Mouse (Mus musculus): ENCODE results near the gene Ubqln5. TPM values are rescaled to one million over a fixed set of nuclear protein-coding genes. Genes with fewer than 3 reads are reported as not detected.

Ubqln5 gene
- not detected in 2 replicates for polyA plus RNA-seq (2012; rRNA removed)

DNA sequence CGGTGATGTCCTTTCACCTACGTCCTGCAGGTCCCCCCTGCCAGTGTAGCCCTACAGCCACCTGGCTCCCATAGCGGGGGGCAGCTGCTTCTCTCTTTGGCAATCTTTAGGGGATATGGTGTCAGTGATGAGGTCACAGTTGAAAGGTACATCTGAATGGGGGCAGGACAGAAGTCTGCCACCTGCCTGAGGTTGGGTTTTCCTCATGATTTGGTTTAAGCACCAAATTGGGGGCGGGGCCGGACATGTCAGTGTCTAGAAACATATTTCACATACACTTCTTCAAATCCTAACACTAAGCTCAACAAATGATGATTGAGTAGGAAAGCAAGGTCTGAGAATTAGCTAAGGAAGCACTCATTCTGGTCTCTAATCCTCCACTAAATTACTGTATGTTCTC is at the start of gene Ubqln5:
Gene Ubqln5, minus strand, starts transcription at position 101 of the 400 bp plus-strand sequence.
- Histone ChIP-seq H3K4me3 (ENCODE audit: control insufficient read depth, insufficient read depth, low read length) (no peak within 1 kb of the TSS), H3K27me3 (ENCODE audit: control insufficient read depth, insufficient read depth, low read length) (no peaks in the 10 kb centered on the region), H3K4me1 (replicated peaks; ENCODE audit: control insufficient read depth, insufficient read depth, low read length) (no peaks in the 10 kb centered on the region), H3K36me3 (ENCODE audit: control insufficient read depth, insufficient read depth, low read length) (no peaks in the 10 kb centered on the region), H3K27ac (ENCODE audit: control insufficient read depth, insufficient read depth, low read length) (no peak within 1 kb of the TSS)
- 82% methylated on average over 5 of the region's 5 CpGs for WGBS
- no peak for TF ChIP-seq CTCF (IDR thresholded peaks at IDR 0.05; ENCODE audit: borderline replicate concordance, control insufficient read depth, extremely low read depth, insufficient read depth, low read length, poor library complexity)
- no peak for DNase-seq

DNA sequence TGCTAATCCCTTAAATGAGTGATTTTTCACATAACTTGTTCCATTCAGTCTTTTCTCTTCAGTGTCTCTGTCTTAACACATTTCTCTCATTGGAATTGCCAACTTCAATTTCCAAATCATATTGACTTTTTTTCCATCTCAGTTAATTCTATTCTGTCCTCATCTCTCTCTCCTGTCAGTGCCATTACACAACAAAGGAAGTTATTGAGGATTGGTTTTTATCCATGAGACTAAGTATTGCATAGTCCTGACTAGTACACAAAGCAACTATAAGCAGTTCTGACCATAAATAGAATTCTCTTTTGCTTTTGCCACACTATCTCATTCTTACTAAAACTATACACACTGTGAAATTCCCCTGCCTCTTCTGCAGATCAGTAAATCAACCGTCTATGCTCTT is 49.4 kb upstream of the Ubqln5 start:
- 98% methylated on average over 1 of the region's 1 CpGs for WGBS
- no peak overlapping the region for H3K27ac ChIP-seq (ENCODE audit: control insufficient read depth, insufficient read depth, low read length)
- no peaks in the 10 kb centered on the region for H3K36me3 ChIP-seq (ENCODE audit: control insufficient read depth, insufficient read depth, low read length)
- no peaks in the 10 kb centered on the region for H3K27me3 ChIP-seq (ENCODE audit: control insufficient read depth, insufficient read depth, low read length)
- no peak for DNase-seq
- no peak overlapping the region for H3K4me3 ChIP-seq (ENCODE audit: control insufficient read depth, insufficient read depth, low read length)
- H3K4me1 ChIP-seq (replicated peaks; ENCODE audit: control insufficient read depth, insufficient read depth, low read length): no peaks in the 10 kb centered on the region
- TF ChIP-seq CTCF (IDR thresholded peaks at IDR 0.05; ENCODE audit: borderline replicate concordance, control insufficient read depth, extremely low read depth, insufficient read depth, low read length, poor library complexity): no peak
- TF ChIP-seq POLR2A (IDR thresholded peaks at IDR 0.05; ENCODE audit: control insufficient read depth, extremely low read depth, insufficient read depth, low read length, poor library complexity): no peak

DNA sequence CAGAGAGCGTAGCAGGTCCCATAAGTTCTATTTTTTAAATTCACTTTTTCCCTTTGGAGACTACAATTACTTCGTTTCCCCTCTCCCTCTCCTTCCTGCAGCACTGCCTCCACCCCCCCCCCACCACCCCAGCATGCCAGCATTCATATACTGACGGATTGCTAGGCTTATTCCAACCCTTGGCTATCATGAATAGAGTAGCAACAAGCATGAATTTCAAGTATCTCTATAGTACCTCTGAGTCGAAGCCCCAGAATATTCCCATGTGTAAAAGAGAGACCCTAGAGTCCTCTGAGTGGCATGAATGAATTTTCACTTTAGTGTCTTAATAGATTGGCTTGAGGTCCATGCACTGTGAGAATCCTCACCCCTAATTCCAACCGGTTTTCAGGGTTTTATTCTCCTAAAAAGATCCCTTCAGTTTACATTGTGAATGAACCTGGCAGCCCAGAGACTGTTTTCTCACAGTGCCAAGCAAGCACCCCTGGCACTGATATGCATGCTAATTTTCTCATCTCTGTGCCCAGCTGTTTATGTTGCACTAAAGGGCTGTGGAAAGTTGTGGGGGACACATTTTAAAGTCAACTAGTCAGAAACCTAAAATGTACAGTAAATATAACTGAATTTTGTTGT is 48.9 kb upstream of the Ubqln5 start:
- H3K36me3 ChIP-seq (ENCODE audit: control insufficient read depth, insufficient read depth, low read length): no peaks in the 10 kb centered on the region
- no peak for DNase-seq
- no peaks in the 10 kb centered on the region for H3K27me3 ChIP-seq (ENCODE audit: control insufficient read depth, insufficient read depth, low read length)
- no peak overlapping the region for H3K27ac ChIP-seq (ENCODE audit: control insufficient read depth, insufficient read depth, low read length)
- 79% methylated on average over 5 of the region's 5 CpGs for WGBS
- H3K4me3 ChIP-seq (ENCODE audit: control insufficient read depth, insufficient read depth, low read length): no peak overlapping the region
- TF ChIP-seq POLR2A (IDR thresholded peaks at IDR 0.05; ENCODE audit: control insufficient read depth, extremely low read depth, insufficient read depth, low read length, poor library complexity) (no peak), CTCF (IDR thresholded peaks at IDR 0.05; ENCODE audit: borderline replicate concordance, control insufficient read depth, extremely low read depth, insufficient read depth, low read length, poor library complexity) (no peak)
- no peaks in the 10 kb centered on the region for H3K4me1 ChIP-seq (replicated peaks; ENCODE audit: control insufficient read depth, insufficient read depth, low read length)

DNA sequence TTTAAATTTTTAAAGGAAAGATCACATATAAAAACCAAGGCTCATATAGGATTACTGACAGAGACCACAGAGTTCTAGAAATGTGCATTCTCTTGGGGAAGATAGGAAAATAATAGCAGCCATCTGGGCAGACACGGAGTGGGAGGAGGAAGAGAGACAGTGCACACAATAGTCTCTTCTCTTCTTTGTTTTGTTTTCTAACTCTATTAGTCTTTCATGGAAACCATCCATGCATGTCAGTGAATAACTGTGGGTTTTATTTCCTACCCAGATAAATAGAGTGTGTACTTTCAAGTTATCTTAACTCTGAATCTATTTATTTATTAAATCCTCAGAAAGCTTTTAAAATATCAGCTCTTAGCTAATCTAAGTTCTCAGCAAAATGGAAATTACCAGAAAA is 45.5 kb upstream of the Ubqln5 start:
- Histone ChIP-seq H3K27ac (ENCODE audit: control insufficient read depth, insufficient read depth, low read length) (no peak overlapping the region), H3K4me1 (replicated peaks; ENCODE audit: control insufficient read depth, insufficient read depth, low read length) (peaks cover 7% of the 10 kb centered on the region), H3K27me3 (ENCODE audit: control insufficient read depth, insufficient read depth, low read length) (no peaks in the 10 kb centered on the region), H3K36me3 (ENCODE audit: control insufficient read depth, insufficient read depth, low read length) (no peaks in the 10 kb centered on the region), H3K4me3 (ENCODE audit: control insufficient read depth, insufficient read depth, low read length) (no peak overlapping the region)
- TF ChIP-seq POLR2A (IDR thresholded peaks at IDR 0.05; ENCODE audit: control insufficient read depth, extremely low read depth, insufficient read depth, low read length, poor library complexity) (no peak), CTCF (IDR thresholded peaks at IDR 0.05; ENCODE audit: borderline replicate concordance, control insufficient read depth, extremely low read depth, insufficient read depth, low read length, poor library complexity) (no peak)
- DNase-seq: no peak
- WGBS: 77% methylated on average over 1 of the region's 1 CpGs

DNA sequence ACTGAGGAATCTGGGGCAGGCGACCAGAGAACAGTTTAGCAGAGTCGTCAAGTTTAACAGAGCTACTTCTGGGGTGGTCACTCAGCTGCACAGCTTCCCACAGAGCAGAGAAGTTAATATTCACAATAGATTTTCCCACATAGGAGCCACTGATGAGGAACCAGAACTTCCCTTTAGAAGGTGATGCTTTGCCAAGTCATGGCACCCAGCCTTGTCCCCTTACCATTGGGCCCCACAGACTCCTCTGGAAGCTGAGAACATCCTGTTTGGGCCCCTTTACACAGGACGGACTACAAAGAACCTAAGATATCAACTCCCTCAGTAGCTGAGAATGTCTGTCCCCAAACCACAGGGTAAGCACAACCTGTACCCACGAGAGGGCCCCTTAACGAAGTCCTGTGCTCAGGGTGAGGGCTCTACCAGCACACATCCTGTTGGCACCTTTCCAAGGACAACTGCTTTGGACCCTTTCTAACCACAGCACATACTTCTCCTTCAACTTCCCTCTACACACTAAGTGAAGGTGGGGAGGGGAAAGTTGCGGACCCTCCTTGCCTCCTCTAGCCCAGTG is 40.1 kb upstream of the Ubqln5 start:
- H3K4me3 ChIP-seq (ENCODE audit: control insufficient read depth, insufficient read depth, low read length): no peak overlapping the region
- 9% methylated on average over 6 of the region's 6 CpGs for WGBS
- H3K27me3 ChIP-seq (ENCODE audit: control insufficient read depth, insufficient read depth, low read length): no peaks in the 10 kb centered on the region
- no peak overlapping the region; the same call in 1 of the 2 replicates for H3K27ac ChIP-seq (ENCODE audit: control insufficient read depth, insufficient read depth, low read length)
- peak; percentile 7 for DNase-seq
- TF ChIP-seq POLR2A (IDR thresholded peaks at IDR 0.05; ENCODE audit: control insufficient read depth, extremely low read depth, insufficient read depth, low read length, poor library complexity) (no peak), CTCF (IDR thresholded peaks at IDR 0.05; ENCODE audit: borderline replicate concordance, control insufficient read depth, extremely low read depth, insufficient read depth, low read length, poor library complexity) (no peak)
- no peaks in the 10 kb centered on the region for H3K36me3 ChIP-seq (ENCODE audit: control insufficient read depth, insufficient read depth, low read length)
- peaks cover 16% of the 10 kb centered on the region for H3K4me1 ChIP-seq (replicated peaks; ENCODE audit: control insufficient read depth, insufficient read depth, low read length)

DNA sequence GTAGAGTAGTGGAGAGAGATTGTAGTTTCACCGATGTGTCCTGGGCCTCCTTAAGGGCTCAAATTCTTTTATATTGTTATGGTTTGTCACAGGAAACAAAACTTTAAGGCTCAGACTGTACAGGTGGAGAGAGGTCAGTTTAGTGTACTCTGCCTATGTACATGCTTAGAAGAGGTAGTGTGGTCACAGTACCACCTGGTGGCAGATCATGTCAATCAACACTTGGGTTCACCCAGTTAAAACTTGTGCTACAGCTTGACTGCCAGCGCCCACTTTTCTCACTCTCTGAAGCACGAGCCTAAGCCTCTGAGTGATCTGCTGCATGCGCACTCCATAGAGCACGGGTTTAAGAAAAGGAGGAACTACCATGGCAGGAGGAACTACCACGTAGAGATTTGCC is 37.5 kb upstream of the Ubqln5 start:
- peak; percentile 16 for DNase-seq
- Histone ChIP-seq H3K27me3 (ENCODE audit: control insufficient read depth, insufficient read depth, low read length) (no peaks in the 10 kb centered on the region), H3K4me3 (ENCODE audit: control insufficient read depth, insufficient read depth, low read length) (no peak overlapping the region), H3K4me1 (replicated peaks; ENCODE audit: control insufficient read depth, insufficient read depth, low read length) (peaks cover 16% of the 10 kb centered on the region), H3K36me3 (ENCODE audit: control insufficient read depth, insufficient read depth, low read length) (no peaks in the 10 kb centered on the region), H3K27ac (ENCODE audit: control insufficient read depth, insufficient read depth, low read length) (no peak overlapping the region)
- TF ChIP-seq CTCF (IDR thresholded peaks at IDR 0.05; ENCODE audit: borderline replicate concordance, control insufficient read depth, extremely low read depth, insufficient read depth, low read length, poor library complexity) (no peak), POLR2A (IDR thresholded peaks at IDR 0.05; ENCODE audit: control insufficient read depth, extremely low read depth, insufficient read depth, low read length, poor library complexity) (no peak)
- 12% methylated on average over 6 of the region's 6 CpGs for WGBS

All from thymus, adult 2 months (tissue).